Mouse (Mus musculus): ENCODE measurements around the gene Sh3tc1.

DNA sequence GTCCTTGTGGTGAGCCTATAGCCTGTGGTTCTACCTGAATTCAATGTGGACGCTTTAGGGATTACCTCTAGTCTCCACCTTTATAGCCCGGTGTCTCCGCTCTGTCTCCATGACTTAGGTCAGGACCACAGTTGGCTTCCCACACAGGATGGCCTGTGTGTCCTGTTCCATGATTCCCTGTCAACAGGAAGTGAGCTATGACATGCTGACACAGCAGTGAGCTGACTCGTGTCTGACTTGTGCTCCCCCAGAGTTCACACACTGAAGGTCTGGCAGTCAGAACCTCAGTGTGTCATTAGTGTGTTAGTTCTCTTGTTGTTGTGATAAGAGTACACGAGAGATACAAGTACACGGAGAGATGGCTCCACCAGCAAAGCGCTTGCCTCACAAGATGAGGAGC lies 11.2 kb upstream of the Sh3tc1 start:
- TF ChIP-seq CTCF (IDR thresholded peaks at IDR 0.05; ENCODE audit: control insufficient read depth, insufficient read depth, low read length) (no peak), POLR2A (IDR thresholded peaks at IDR 0.05; ENCODE audit: borderline replicate concordance, control insufficient read depth, low read depth, low read length) (no peak)

All from bone marrow, adult 2 months (tissue).